Mouse (Mus musculus) limb, embryonic 10.5 days (tissue): Measurements from ENCODE around the gene Acvrl1. TPM values are rescaled to one million over a fixed set of nuclear protein-coding genes. Genes with fewer than 3 reads are reported as not detected.
"Not testable (repeated sequence)": the region's sequence is repeated elsewhere in the genome, so short reads cannot be mapped to it uniquely, and the experiment has no call there.

Experiments
- DNase-seq: peaks from one replicate; pipeline ENCODE4 v3.0.0-alpha.2; 2017; ENCODE audit warnings: low spot score
- H3K27ac ChIP-seq: fragments of 300-500 bp; sonication (generic); 2 replicates; pipeline ENCODE4 v1.5.1; 2016; ENCODE audit warnings: mild to moderate bottlenecking
- H3K27me3 ChIP-seq: fragments of 300-500 bp; sonication (generic); 2 replicates; pipeline ENCODE4 v1.6.1; 2016; ENCODE audit warnings: low read depth, mild to moderate bottlenecking; ENCODE audit not compliant: poor library complexity, severe bottlenecking
- H3K36me3 ChIP-seq: fragments of 300-500 bp; sonication (generic); 2 replicates; pipeline ENCODE4 v1.6.1; 2016; ENCODE audit warnings: mild to moderate bottlenecking, moderate library complexity
- H3K4me1 ChIP-seq: fragments of 300-500 bp; sonication (generic); 2 replicates; pipeline ENCODE4 v1.6.1; 2016
- H3K4me3 ChIP-seq: fragments of 300-500 bp; sonication (generic); 2 replicates; pipeline ENCODE4 v1.5.1; 2016; ENCODE audit warnings: mild to moderate bottlenecking, moderate library complexity
- H3K9me3 ChIP-seq: fragments of 300-500 bp; sonication (generic); replicated peaks from 2 replicates; pipeline ENCODE4 v1.6.1; 2016; ENCODE audit warnings: mild to moderate bottlenecking
- WGBS: fragments of 180-500 bp; shearing (Covaris S2); methylation state at CpG from one replicate; pipeline ENCODE4 v1.1.7; 2016; 5-methylcytosine and 5-hydroxymethylcytosine counted together
- polyA plus RNA-seq: library from polyadenylated mRNA; unstranded; fragments of >200 nt; fragmentation: Nextera tagmentation; extraction: Ambion mirVana; gene quantifications from 2 replicates; pipeline ENCODE4 v1.2.1, GENCODE M21; 2016

Gene Acvrl1
- polyA plus RNA-seq, 1 experiment from 2014 or later, result 8.3 TPM

GRCm38 (mm10) chr15:101093988-101094387 is 34.3 kb upstream of the Acvrl1 start:
- Histone ChIP-seq H3K4me1 (peaks cover 75% of the 10 kb centered on the region), H3K9me3 (no peaks in the 10 kb centered on the region), H3K27ac (peak overlapping the region; percentile 89), H3K27me3 (no peaks in the 10 kb centered on the region), H3K4me3 (no peak overlapping the region; the same call in 1 of the 2 replicates), H3K36me3 (no peaks in the 10 kb centered on the region)
- DNase-seq, result peak; percentile 56
- 26% methylated on average over 6 of the region's 6 CpGs for WGBS

DNA sequence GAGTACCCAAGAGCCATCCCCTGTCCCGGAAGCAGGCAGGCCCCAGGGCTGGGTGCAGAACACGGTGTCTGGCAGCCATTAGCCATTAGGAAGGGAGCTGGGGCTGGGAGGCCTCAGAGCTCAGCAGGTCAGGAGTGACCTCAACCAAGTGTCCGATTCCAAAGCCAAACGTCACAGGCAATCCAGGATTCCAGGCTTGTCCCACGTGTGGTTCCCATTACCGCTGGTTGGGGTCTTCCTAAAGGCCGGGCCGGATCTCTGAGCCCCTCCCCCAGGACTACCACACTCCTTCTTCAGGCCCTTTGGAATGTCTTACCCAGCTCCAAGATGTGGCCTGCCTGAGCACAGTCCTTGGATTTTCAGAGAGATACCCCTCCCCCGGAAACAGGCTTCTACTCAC is 33.3 kb upstream of the Acvrl1 start:
- no peaks in the 10 kb centered on the region for H3K36me3 ChIP-seq
- H3K27me3 ChIP-seq, result no peaks in the 10 kb centered on the region
- peak; percentile 77 for DNase-seq
- peak overlapping the region; percentile 89 for H3K27ac ChIP-seq
- H3K9me3 ChIP-seq, result no peaks in the 10 kb centered on the region
- H3K4me1 ChIP-seq, result peaks cover 80% of the 10 kb centered on the region
- 8% methylated on average over 9 of the region's 9 CpGs for whole genome bisulfite sequencing
- H3K4me3 ChIP-seq, result 0 out of 2 replicates have a peak overlapping the region, but pooled peaks have one; percentile 2

DNA sequence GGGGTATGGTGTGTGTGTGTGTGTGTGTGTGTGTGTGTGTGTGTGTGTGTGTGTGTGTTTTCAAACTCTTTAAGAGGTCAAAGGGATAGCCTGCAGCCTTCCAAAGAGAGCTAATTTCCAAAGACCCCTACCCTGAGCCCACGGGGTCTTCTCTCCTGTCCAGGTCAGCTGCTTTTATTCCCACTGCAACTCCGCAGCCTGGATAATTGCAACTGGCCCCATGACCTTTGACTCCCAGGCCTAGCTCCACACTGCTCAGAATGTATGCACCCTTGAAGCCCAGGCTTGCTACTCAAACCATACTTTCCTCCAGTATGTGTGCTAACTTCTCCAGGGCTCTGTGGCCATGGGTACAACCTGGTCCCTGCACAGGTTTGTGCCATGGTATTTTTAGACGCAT is 32.9 kb upstream of the Acvrl1 start:
- Histone ChIP-seq H3K27ac (peak overlapping the region; percentile 89), H3K9me3 (no peaks in the 10 kb centered on the region), H3K36me3 (no peaks in the 10 kb centered on the region), H3K4me3 (0 out of 2 replicates have a peak overlapping the region, but pooled peaks have one; percentile 2), H3K4me1 (peaks cover 80% of the 10 kb centered on the region), H3K27me3 (no peaks in the 10 kb centered on the region)
- DNase-seq, result no peak
- 26% methylated on average over 3 of the region's 3 CpGs for WGBS

DNA sequence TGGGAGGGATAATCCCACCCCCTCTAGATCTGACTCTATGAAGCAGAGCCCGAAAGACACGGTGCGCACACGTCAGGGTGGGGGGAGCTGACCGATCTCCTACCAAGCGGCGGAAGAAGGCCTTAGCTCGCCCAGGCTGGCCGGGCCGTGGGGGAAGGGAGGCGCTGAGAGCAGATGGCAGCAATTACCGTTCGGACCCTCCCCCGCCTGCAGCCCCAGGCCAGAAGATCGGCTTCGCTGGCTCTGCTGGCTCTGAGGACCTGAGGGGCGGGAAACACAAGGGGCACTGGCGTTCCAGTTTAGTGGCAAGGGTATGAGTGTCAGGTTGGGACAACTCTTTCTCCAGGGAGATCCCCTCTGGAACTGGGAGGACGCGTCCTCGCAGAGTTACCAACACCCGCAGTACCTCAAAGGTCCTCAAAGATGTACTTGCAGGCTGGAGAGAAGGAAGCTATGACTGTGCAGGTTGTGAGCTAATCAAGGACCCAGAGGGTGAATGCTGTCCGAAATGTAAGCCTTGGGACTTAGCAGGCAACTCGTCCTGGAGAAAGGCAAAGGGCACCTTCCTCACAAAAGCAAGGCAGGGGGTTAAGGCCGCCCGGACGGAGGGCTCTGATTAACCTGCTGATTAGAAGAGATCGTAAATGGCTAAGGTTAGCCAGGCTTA is 30.2 kb upstream of the Acvrl1 start:
- WGBS, result 1% methylated on average over 28 of the region's 28 CpGs
- Histone ChIP-seq H3K27me3 (no peaks in the 10 kb centered on the region), H3K9me3 (no peaks in the 10 kb centered on the region), H3K36me3 (no peaks in the 10 kb centered on the region), H3K4me1 (peaks cover 80% of the 10 kb centered on the region), H3K27ac (peak overlapping the region; percentile 89), H3K4me3 (peak overlapping the region; percentile 39)
- DNase-seq, result peak; percentile 95

GRCm38 (mm10) chr15:101100996-101101395 is 27.3 kb upstream of the Acvrl1 start:
- no peak for DNase-seq
- H3K4me3 ChIP-seq, result no peak overlapping the region
- H3K36me3 ChIP-seq, result no peaks in the 10 kb centered on the region
- no peaks in the 10 kb centered on the region for H3K27me3 ChIP-seq
- H3K9me3 ChIP-seq, result no peaks in the 10 kb centered on the region
- peaks cover 74% of the 10 kb centered on the region for H3K4me1 ChIP-seq
- WGBS, result 83% methylated on average over 3 of the region's 3 CpGs
- H3K27ac ChIP-seq, result no peak overlapping the region

- no peaks in the 10 kb centered on the region for H3K9me3 ChIP-seq
- H3K27me3 ChIP-seq, result no peaks in the 10 kb centered on the region
- WGBS, result 57% methylated on average over 9 of the region's 9 CpGs
- H3K4me1 ChIP-seq, result peaks cover 47% of the 10 kb centered on the region
- no peak for DNase-seq
- H3K27ac ChIP-seq, result no peak overlapping the region
- H3K36me3 ChIP-seq, result no peaks in the 10 kb centered on the region
- H3K4me3 ChIP-seq, result no peak overlapping the region
These were observed 24.6 kb upstream of the Acvrl1 start for GRCm38 (mm10) chr15:101103605-101104304.

GRCm38 (mm10) chr15:101105496-101105994 is 22.8 kb upstream of the Acvrl1 start:
- peak; percentile 86 for DNase-seq
- peaks cover 39% of the 10 kb centered on the region for H3K4me1 ChIP-seq
- H3K27ac ChIP-seq, result no peak overlapping the region; the same call in 1 of the 2 replicates
- H3K27me3 ChIP-seq, result no peaks in the 10 kb centered on the region
- H3K4me3 ChIP-seq, result peak overlapping the region; percentile 18; the same call in 1 of the 2 replicates
- H3K9me3 ChIP-seq, result no peaks in the 10 kb centered on the region
- 19% methylated on average over 12 of the region's 12 CpGs for WGBS
- no peaks in the 10 kb centered on the region for H3K36me3 ChIP-seq

- Histone ChIP-seq H3K36me3 (no peaks in the 10 kb centered on the region), H3K4me3 (no peak overlapping the region), H3K27ac (no peak overlapping the region), H3K4me1 (peaks cover 39% of the 10 kb centered on the region), H3K27me3 (no peaks in the 10 kb centered on the region), H3K9me3 (no peaks in the 10 kb centered on the region)
- no peak for DNase-seq
- 90% methylated on average over 10 of the region's 10 CpGs for WGBS
These were observed 22.3 kb upstream of the Acvrl1 start for GRCm38 (mm10) chr15:101106011-101106410.

- Histone ChIP-seq H3K36me3 (no peaks in the 10 kb centered on the region), H3K27ac (no peak overlapping the region), H3K27me3 (0 out of 2 replicates have a peak, but pooled peaks cover 3% of the 10 kb centered on the region), H3K4me3 (no peak overlapping the region), H3K9me3 (no peaks in the 10 kb centered on the region), H3K4me1 (peaks cover 25% of the 10 kb centered on the region)
- no peak for DNase-seq
- 93% methylated on average over 5 of the region's 5 CpGs for WGBS
These were observed 20.2 kb upstream of the Acvrl1 start for GRCm38 (mm10) chr15:101107906-101108671.

GRCm38 (mm10) chr15:101113176-101113575 is 15.1 kb upstream of the Acvrl1 start:
- Histone ChIP-seq H3K4me3 (no peak overlapping the region), H3K27ac (peak overlapping the region; percentile 15; the same call in 1 of the 2 replicates), H3K9me3 (no peaks in the 10 kb centered on the region), H3K27me3 (0 out of 2 replicates have a peak, but pooled peaks cover 3% of the 10 kb centered on the region), H3K36me3 (no peaks in the 10 kb centered on the region), H3K4me1 (peaks cover 14% of the 10 kb centered on the region; the same call in 1 of the 2 replicates)
- DNase-seq, result no peak
- 80% methylated on average over 8 of the region's 8 CpGs for WGBS

GRCm38 (mm10) chr15:101113778-101114177 is 14.5 kb upstream of the Acvrl1 start:
- peaks cover 20% of the 10 kb centered on the region; the same call in 1 of the 2 replicates for H3K4me1 ChIP-seq
- not testable (repeated sequence) for H3K9me3 ChIP-seq, H3K4me3 ChIP-seq, H3K36me3 ChIP-seq, DNase-seq, H3K27ac ChIP-seq, H3K27me3 ChIP-seq
- 87% methylated on average over 2 of the region's 2 CpGs for WGBS

DNA sequence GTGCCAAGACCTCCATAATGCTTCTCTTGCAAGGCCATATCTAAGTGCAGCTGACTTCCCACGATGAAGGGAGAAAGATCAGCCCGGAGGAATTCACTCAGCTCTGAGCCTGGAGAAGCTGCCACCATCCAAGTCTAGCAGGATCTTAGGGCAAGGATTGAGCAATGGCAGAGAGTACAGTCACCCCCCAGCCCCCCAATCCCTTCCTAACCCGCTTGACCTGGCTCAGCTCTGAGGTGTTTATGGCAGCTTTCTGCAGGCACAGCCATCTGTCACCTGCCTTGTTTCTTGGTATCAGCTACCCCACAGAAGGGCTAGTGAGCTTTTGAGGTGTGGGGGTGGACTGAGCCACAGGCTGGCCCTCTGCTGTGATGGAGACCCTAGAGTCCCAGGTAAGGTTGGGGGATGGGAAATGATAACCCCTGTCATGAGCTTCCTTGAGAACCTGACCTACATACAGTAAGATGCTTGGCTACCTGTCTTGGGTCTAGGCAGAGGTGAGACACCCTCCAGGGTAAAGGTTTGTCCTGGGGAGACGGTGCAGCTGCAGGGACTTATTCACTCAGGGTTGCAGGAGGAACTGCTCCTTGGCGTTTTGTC is 12.7 kb upstream of the Acvrl1 start, which contains the start of gene Ankrd33:
Gene Ankrd33 (plus strand): TSS at position 245 of the 600 bp plus-strand sequence.
- no peaks in the 10 kb centered on the region for H3K36me3 ChIP-seq
- 0 out of 2 replicates have a peak, but pooled peaks cover 9% of the 10 kb centered on the region for H3K27me3 ChIP-seq
- 84% methylated on average over 5 of the region's 5 CpGs for WGBS
- H3K4me3 ChIP-seq, result no peak within 1 kb of the TSS
- no peaks in the 10 kb centered on the region for H3K9me3 ChIP-seq
- DNase-seq, result no peak
- no peak within 1 kb of the TSS for H3K27ac ChIP-seq
- H3K4me1 ChIP-seq, result peaks cover 24% of the 10 kb centered on the region; the same call in 1 of the 2 replicates
